Mouse (Mus musculus): Measurements from ENCODE around the gene Ms4a4c. TPM values are rescaled to one million over a fixed set of nuclear protein-coding genes. Genes with fewer than 3 reads are reported as not detected.
"Not testable (repeated sequence)": the region's sequence is repeated elsewhere in the genome, so short reads cannot be mapped to it uniquely, and the experiment has no call there.

The Ms4a4c gene
- polyA plus RNA-seq, 1 experiment, result 0.12 TPM

DNA sequence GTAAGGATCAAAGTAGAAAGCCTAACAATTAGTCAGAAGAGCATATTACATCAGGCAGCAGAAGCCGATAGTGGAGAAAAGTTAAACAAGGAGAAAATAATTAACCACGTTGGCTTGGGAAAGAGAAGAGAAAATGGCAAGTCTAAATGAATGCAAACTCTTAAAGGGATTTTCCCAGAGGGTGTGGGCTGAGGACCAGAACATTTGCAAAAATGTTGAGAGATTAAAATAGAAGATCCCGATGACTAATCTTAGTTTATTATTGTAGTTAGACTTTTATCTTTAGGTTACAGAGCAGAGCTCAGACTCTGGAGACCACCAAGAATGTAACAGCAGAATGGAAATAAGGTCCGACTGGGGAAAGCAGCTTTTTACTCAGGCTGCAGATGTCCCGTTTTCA lies 61.9 kb downstream of the Ms4a4c start:
- no peak for TF ChIP-seq CTCF (IDR thresholded peaks at IDR 0.05; ENCODE audit: borderline replicate concordance, extremely low read depth, insufficient read depth, insufficient read length)
- TF ChIP-seq POLR2A (IDR thresholded peaks at IDR 0.05; ENCODE audit: borderline replicate concordance, extremely low read depth, insufficient read depth, insufficient read length, poor library complexity, severe bottlenecking), result no peak
- no peak for DNase-seq (ENCODE audit: low read depth)

- not testable (repeated sequence) for DNase-seq (ENCODE audit: low read depth)
Measured at GRCm38 (mm10) chr19:11468361-11468760, 63.8 kb downstream of the Ms4a4c start.

- DNase-seq (ENCODE audit: low read depth), result not testable (repeated sequence)
Measured at GRCm38 (mm10) chr19:11469215-11469614, 64.6 kb downstream of the Ms4a4c start, which contains the start of gene Ms4a6c. Gene Ms4a6c, plus strand, starts transcription at chr19:11469366.

Other genes with a start within 250 kb of the Ms4a4c start
- gene 1700025F22Rik, start 239.4 kb upstream of the Ms4a4c start, polyA plus RNA-seq (2012; rRNA removed), result not detected in 2 replicates
- gene Ms4a13, start 208.0 kb upstream of the Ms4a4c start, polyA plus RNA-seq (2012; rRNA removed), result not detected in 2 replicates
- gene Ms4a12, start 172.3 kb upstream of the Ms4a4c start, polyA plus RNA-seq (2012; rRNA removed), result not detected in 2 replicates
- gene Ms4a1, start 138.5 kb upstream of the Ms4a4c start, polyA plus RNA-seq (2012; rRNA removed), result not detected in 2 replicates
- not detected in 2 replicates for gene Ms4a5, start 120.9 kb upstream of the Ms4a4c start, polyA plus RNA-seq (2012; rRNA removed)
- gene Ms4a14, start 90.3 kb upstream of the Ms4a4c start, polyA plus RNA-seq (2012; rRNA removed), result 0.15 and 0.18 TPM in 2 replicates
- gene Ms4a7, start 68.6 kb upstream of the Ms4a4c start, polyA plus RNA-seq (2012; rRNA removed), result 0.86 and 1.9 TPM in 2 replicates
- gene Ms4a4a, start 29.2 kb upstream of the Ms4a4c start, polyA plus RNA-seq (2012; rRNA removed), result 0.25 and 0.38 TPM in 2 replicates
- not detected in 2 replicates for gene Ms4a4b, start 38.8 kb downstream of the Ms4a4c start, polyA plus RNA-seq (2012; rRNA removed)
- 1.4 and 1.6 TPM in 2 replicates for gene Ms4a6c, start 64.6 kb downstream of the Ms4a4c start, polyA plus RNA-seq (2012; rRNA removed)
- gene Gm8369, start 81.2 kb downstream of the Ms4a4c start, polyA plus RNA-seq (2012; rRNA removed), result 0.13 TPM in 1 of 2 replicates, not detected in the other
- gene Ms4a6b, start 111.7 kb downstream of the Ms4a4c start, polyA plus RNA-seq (2012; rRNA removed), result 1.7 and 2.7 TPM in 2 replicates
- gene Ms4a4d, start 132.0 kb downstream of the Ms4a4c start, polyA plus RNA-seq (2012; rRNA removed), result 0.11 TPM in 1 of 2 replicates, not detected in the other
- gene Ms4a6d, start 200.1 kb downstream of the Ms4a4c start, polyA plus RNA-seq (2012; rRNA removed), result 1.7 TPM in 2 replicates
- gene Ms4a2, start 218.9 kb downstream of the Ms4a4c start, polyA plus RNA-seq (2012; rRNA removed), result 0.11 and 0.14 TPM in 2 replicates
- not detected in 2 replicates for gene Ms4a3, start 236.1 kb downstream of the Ms4a4c start, polyA plus RNA-seq (2012; rRNA removed)